ENCODE assay signal across 14 mouse cellular contexts in genomic region chr9:78720888-78721798, GRCm38 (mm10).
DNase-seq lines count a peak whose midpoint lies in the region; ATAC-seq and TF ChIP-seq lines count a peak whose summit lies in the region.
"Had no signal": no experiment of that assay in that cellular context is flagged by ENCODE, and none has a peak within 500 bp of the region (broad histone marks: within the 10 kb centered on the region; RNA-seq: fewer than 3 reads in every experiment).

No protein-coding gene starts in this region.

- DNase-seq in embryonic facial prominence, embryonic 14.5 days (ENCODE audit: low spot score): peak; percentile 9
- DNase-seq in embryonic facial prominence, embryonic 10.5 days (ENCODE audit: low spot score): no peak
- peak; percentile 53 for DNase-seq in kidney, postnatal 0 days (ENCODE audit: low spot score)
- peak; percentile 13 for DNase-seq in thymus, postnatal 0 days (ENCODE audit: low spot score)
- no peak for DNase-seq in thymus, postnatal 36 days
- DNase-seq: cerebellum, adult 18-20 months; gastrocnemius, postnatal 25 days; thymus, postnatal 25 days had no signal

- 66% methylated on average over 6 of the region's 6 CpGs for WGBS in embryonic facial prominence, embryonic 14.5 days
- WGBS in embryonic facial prominence, embryonic 10.5 days: 82% methylated on average over 6 of the region's 6 CpGs
- WGBS in kidney, postnatal 0 days: 54% methylated on average over 6 of the region's 6 CpGs
- 51% methylated on average over 6 of the region's 6 CpGs for WGBS in kidney, embryonic 16.5 days
- WGBS in forebrain, embryonic 12.5 days: 82% methylated on average over 6 of the region's 6 CpGs

- no peaks in the 10 kb centered on the region for H3K4me1 ChIP-seq in embryonic facial prominence, embryonic 14.5 days (ENCODE audit: control insufficient read depth, insufficient read depth, low read length)
- no peaks in the 10 kb centered on the region for H3K4me1 ChIP-seq in embryonic facial prominence, embryonic 10.5 days
- no peaks in the 10 kb centered on the region for H3K4me1 ChIP-seq in kidney, postnatal 0 days (replicated peaks; ENCODE audit: insufficient read depth, low read length)
- H3K4me1 ChIP-seq in kidney, embryonic 16.5 days (ENCODE audit: insufficient read depth, low read length): no peaks in the 10 kb centered on the region
- no peaks in the 10 kb centered on the region for H3K4me1 ChIP-seq in forebrain, embryonic 12.5 days
- H3K4me1 ChIP-seq: forebrain, embryonic 15.5 days; limb, embryonic 15.5 days; megakaryocyte, embryonic 14.5 days had no signal

- H3K9me3 ChIP-seq in embryonic facial prominence, embryonic 14.5 days (ENCODE audit: control insufficient read depth, low read length): 0 out of 2 replicates have a peak, but pooled peaks cover 4% of the 10 kb centered on the region
- H3K9me3 ChIP-seq in embryonic facial prominence, embryonic 10.5 days: no peaks in the 10 kb centered on the region
- H3K9me3 ChIP-seq in kidney, postnatal 0 days (replicated peaks; ENCODE audit: low read length): no peaks in the 10 kb centered on the region
- no peaks in the 10 kb centered on the region for H3K9me3 ChIP-seq in kidney, embryonic 16.5 days (ENCODE audit: low read length)
- no peaks in the 10 kb centered on the region for H3K9me3 ChIP-seq in forebrain, embryonic 12.5 days
- H3K9me3 ChIP-seq: forebrain, embryonic 15.5 days; limb, embryonic 15.5 days had no signal

- no peak overlapping the region for H3K4me3 ChIP-seq in embryonic facial prominence, embryonic 14.5 days (ENCODE audit: low read depth, low read length)
- no peak overlapping the region for H3K4me3 ChIP-seq in embryonic facial prominence, embryonic 10.5 days
- no peak overlapping the region for H3K4me3 ChIP-seq in kidney, postnatal 0 days (replicated peaks; ENCODE audit: low read depth, low read length)
- no peak overlapping the region for H3K4me3 ChIP-seq in kidney, embryonic 16.5 days (ENCODE audit: low read length)
- H3K4me3 ChIP-seq in forebrain, embryonic 12.5 days (replicated peaks): no peak overlapping the region
- H3K4me3 ChIP-seq: forebrain, embryonic 15.5 days; limb, embryonic 15.5 days; megakaryocyte, embryonic 14.5 days had no signal

- H3K27me3 ChIP-seq in embryonic facial prominence, embryonic 14.5 days (replicated peaks; ENCODE audit: control insufficient read depth, insufficient read depth, low read length): no peaks in the 10 kb centered on the region
- no peaks in the 10 kb centered on the region for H3K27me3 ChIP-seq in embryonic facial prominence, embryonic 10.5 days (replicated peaks; ENCODE audit: low read depth, poor library complexity, severe bottlenecking)
- no peaks in the 10 kb centered on the region for H3K27me3 ChIP-seq in kidney, postnatal 0 days (ENCODE audit: insufficient read depth, low read length)
- no peaks in the 10 kb centered on the region for H3K27me3 ChIP-seq in kidney, embryonic 16.5 days (ENCODE audit: insufficient read depth, low read length)
- no peaks in the 10 kb centered on the region for H3K27me3 ChIP-seq in forebrain, embryonic 12.5 days
- H3K27me3 ChIP-seq: forebrain, embryonic 15.5 days; limb, embryonic 15.5 days; megakaryocyte, embryonic 14.5 days had no signal

- H3K27ac ChIP-seq in embryonic facial prominence, embryonic 14.5 days (replicated peaks; ENCODE audit: low read depth, low read length): no peak overlapping the region
- no peak overlapping the region for H3K27ac ChIP-seq in embryonic facial prominence, embryonic 10.5 days (replicated peaks)
- H3K27ac ChIP-seq in kidney, postnatal 0 days: no peak overlapping the region
- no peak overlapping the region for H3K27ac ChIP-seq in kidney, embryonic 16.5 days (ENCODE audit: low read length)
- H3K27ac ChIP-seq in forebrain, embryonic 12.5 days: no peak overlapping the region
- H3K27ac ChIP-seq: forebrain, embryonic 15.5 days; limb, embryonic 15.5 days had no signal

- H3K9ac ChIP-seq in embryonic facial prominence, embryonic 14.5 days (ENCODE audit: low read depth, low read length): no peak overlapping the region
- no peak overlapping the region for H3K9ac ChIP-seq in kidney, postnatal 0 days (ENCODE audit: low read depth, low read length)
- no peak overlapping the region for H3K9ac ChIP-seq in kidney, embryonic 16.5 days (replicated peaks; ENCODE audit: low read length)
- H3K9ac ChIP-seq in forebrain, embryonic 12.5 days: no peak overlapping the region
- H3K9ac ChIP-seq: forebrain, embryonic 15.5 days; limb, embryonic 15.5 days had no signal

- ATAC-seq in embryonic facial prominence, embryonic 14.5 days (ENCODE audit: low read depth): no peak
- ATAC-seq in kidney, postnatal 0 days (replicated peaks; ENCODE audit: low FRiP score, low read depth): no peak
- ATAC-seq in kidney, embryonic 16.5 days (ENCODE audit: low FRiP score, low TSS enrichment): no peak
- no peak for ATAC-seq in frontal cortex, adult (ENCODE audit: low TSS enrichment)
- ATAC-seq in forebrain, embryonic 12.5 days (ENCODE audit: low FRiP score): no peak
- ATAC-seq: forebrain, embryonic 15.5 days had no signal

- TF ChIP-seq CTCF in kidney, postnatal 0 days (IDR thresholded peaks at IDR 0.05; ENCODE audit: low read depth): peak; percentile 64

- H3K36me3 ChIP-seq in embryonic facial prominence, embryonic 14.5 days (ENCODE audit: control insufficient read depth, insufficient read depth, low read length): no peaks in the 10 kb centered on the region
- H3K36me3 ChIP-seq in embryonic facial prominence, embryonic 10.5 days (replicated peaks): no peaks in the 10 kb centered on the region
- H3K36me3 ChIP-seq in kidney, postnatal 0 days (ENCODE audit: insufficient read depth, low read length): no peaks in the 10 kb centered on the region
- no peaks in the 10 kb centered on the region for H3K36me3 ChIP-seq in kidney, embryonic 16.5 days (ENCODE audit: insufficient read depth, low read length)
- H3K36me3 ChIP-seq in forebrain, embryonic 12.5 days (replicated peaks): no peaks in the 10 kb centered on the region
- H3K36me3 ChIP-seq: forebrain, embryonic 15.5 days; limb, embryonic 15.5 days had no signal

- no peak overlapping the region for H3K4me2 ChIP-seq in embryonic facial prominence, embryonic 14.5 days (ENCODE audit: low read depth, low read length)
- H3K4me2 ChIP-seq in kidney, postnatal 0 days (ENCODE audit: low read length): no peak overlapping the region
- H3K4me2 ChIP-seq in kidney, embryonic 16.5 days (replicated peaks; ENCODE audit: low read depth, low read length): no peak overlapping the region
- no peak overlapping the region for H3K4me2 ChIP-seq in forebrain, embryonic 12.5 days
- H3K4me2 ChIP-seq: forebrain, embryonic 15.5 days; limb, embryonic 15.5 days had no signal

Comparison
In these comparisons a context has a peak if more than half of its experiments do, and no peak if none do; other contexts are left out.
1. DNase-seq: peak in embryonic facial prominence, embryonic 14.5 days (single experiment), kidney, postnatal 0 days (single experiment) and thymus, postnatal 0 days (single experiment); none in embryonic facial prominence, embryonic 10.5 days (single experiment) and thymus, postnatal 36 days (0 of 2).